Mouse (Mus musculus): Measurements from ENCODE around the gene Dnajc28.

DNA sequence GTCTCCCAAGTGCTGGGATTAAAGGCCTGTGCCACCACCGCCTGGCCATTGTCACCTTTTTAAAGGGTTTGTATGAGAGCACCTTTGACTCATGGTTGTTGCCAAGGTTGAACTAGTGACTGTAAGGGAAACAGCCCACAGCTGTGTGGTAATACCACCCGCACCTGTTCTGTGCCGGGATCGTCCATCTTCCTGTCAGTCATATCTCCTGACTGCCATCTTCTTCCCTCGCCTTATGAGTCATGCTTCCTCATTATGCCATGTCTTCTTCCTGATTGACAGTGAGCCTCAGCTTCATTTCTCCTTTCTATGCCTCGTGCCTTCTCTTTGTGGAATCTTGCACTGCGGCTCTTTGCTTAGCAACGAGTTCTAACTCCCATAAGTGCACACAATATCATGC, 11.9 kb downstream of the Dnajc28 start:
- TF ChIP-seq POLR2A (IDR thresholded peaks at IDR 0.05; ENCODE audit: extremely low read depth, insufficient read depth, low read length): no peak
- TF ChIP-seq CTCF (IDR thresholded peaks at IDR 0.05; ENCODE audit: low read depth, low read length): no peak

All from liver, adult 2 months (tissue).